Mouse (Mus musculus) kidney, embryonic 16.5 days (tissue): Measurements from ENCODE around the gene Tpcn2. TPM values are rescaled to one million over a fixed set of nuclear protein-coding genes. Genes with fewer than 3 reads are reported as not detected.
A peak's percentile ranks its signal among the peaks of the same experiment; 100 is the strongest.

ENCODE experiments used
- ATAC-seq: fragments of 200-750 bp; cut with Nextera tagmentation; 2 replicates; pipeline ENCODE4 v1.8.0; 2017; ENCODE audit warnings: moderate TSS enrichment; ENCODE audit not compliant: low FRiP score, low TSS enrichment
- H3K27ac ChIP-seq: fragments of 300-500 bp; sonication (generic); 2 replicates; pipeline ENCODE4 v1.5.1; 2014; ENCODE audit warnings: low read length
- H3K27me3 ChIP-seq: fragments of 300-500 bp; sonication (generic); 2 replicates; pipeline ENCODE4 v1.6.1; 2014; ENCODE audit warnings: low read length, control low read depth, mixed read lengths; ENCODE audit not compliant: insufficient read depth
- H3K36me3 ChIP-seq: fragments of 300-500 bp; sonication (generic); 2 replicates; pipeline ENCODE4 v1.6.1; 2014; ENCODE audit warnings: low read length, control low read depth, mixed read lengths; ENCODE audit not compliant: insufficient read depth
- H3K4me1 ChIP-seq: fragments of 300-500 bp; sonication (generic); 2 replicates; pipeline ENCODE4 v1.6.1; 2014; ENCODE audit warnings: low read length, control low read depth, mixed read lengths; ENCODE audit not compliant: insufficient read depth
- H3K4me2 ChIP-seq: fragments of 300-500 bp; sonication (generic); replicated peaks from 2 replicates; pipeline ENCODE4 v1.6.1; 2014; ENCODE audit warnings: low read depth, low read length
- H3K4me3 ChIP-seq: fragments of 300-500 bp; sonication (generic); 2 replicates; pipeline ENCODE4 v1.5.1; 2014; ENCODE audit warnings: mild to moderate bottlenecking, low read length
- H3K9ac ChIP-seq: fragments of 300-500 bp; sonication (generic); replicated peaks from 2 replicates; pipeline ENCODE4 v1.6.1; 2014; ENCODE audit warnings: low read length
- H3K9me3 ChIP-seq: fragments of 300-500 bp; sonication (generic); 2 replicates; pipeline ENCODE4 v1.6.1; 2016; ENCODE audit warnings: low read length, control low read depth
- WGBS: fragments of 180-500 bp; shearing (Covaris S2); extraction: QIAGEN DNeasy Blood & Tissue Kit; methylation state at CpG from one replicate; pipeline ENCODE4 v1.1.7; 2014; 5-methylcytosine and 5-hydroxymethylcytosine counted together
- polyA plus RNA-seq: library from polyadenylated mRNA; unstranded; fragments of >200 nt; fragmentation: Nextera tagmentation; extraction: Ambion mirVana; gene quantifications from 2 replicates; pipeline ENCODE4 v1.2.1, GENCODE M21; 2015

Gene Tpcn2
- polyA plus RNA-seq, 1 experiment from 2014 or later = 12.2 TPM

DNA sequence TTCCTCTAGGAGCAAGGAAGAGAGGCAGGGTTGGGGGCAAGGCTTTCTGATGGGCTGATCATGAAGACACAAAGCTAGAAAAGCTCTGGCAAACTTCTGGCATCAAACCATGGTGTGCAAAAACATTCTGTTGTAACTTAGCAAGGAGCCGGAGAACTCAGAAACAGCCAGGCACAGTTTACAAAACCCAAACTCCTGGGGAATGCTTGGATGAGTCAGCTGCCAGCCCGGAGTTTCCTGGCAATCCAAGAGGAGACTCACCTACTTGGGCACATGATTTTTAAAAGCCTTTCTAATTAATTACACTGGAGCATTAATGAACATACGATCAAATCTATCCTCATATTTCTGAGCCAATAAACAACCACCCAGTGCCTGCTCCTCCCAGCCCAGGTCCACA is 28.3 kb upstream of the Tpcn2 start:
- Histone ChIP-seq H3K27me3 (no peaks in the 10 kb centered on the region), H3K4me1 (0 out of 2 replicates have a peak, but pooled peaks cover 6% of the 10 kb centered on the region), H3K4me2 (no peak overlapping the region), H3K4me3 (no peak overlapping the region), H3K27ac (no peak overlapping the region), H3K36me3 (no peaks in the 10 kb centered on the region), H3K9me3 (no peaks in the 10 kb centered on the region), H3K9ac (no peak overlapping the region)
- 79% methylated on average over 3 of the region's 3 CpGs for whole genome bisulfite sequencing
- ATAC-seq = no peak

DNA sequence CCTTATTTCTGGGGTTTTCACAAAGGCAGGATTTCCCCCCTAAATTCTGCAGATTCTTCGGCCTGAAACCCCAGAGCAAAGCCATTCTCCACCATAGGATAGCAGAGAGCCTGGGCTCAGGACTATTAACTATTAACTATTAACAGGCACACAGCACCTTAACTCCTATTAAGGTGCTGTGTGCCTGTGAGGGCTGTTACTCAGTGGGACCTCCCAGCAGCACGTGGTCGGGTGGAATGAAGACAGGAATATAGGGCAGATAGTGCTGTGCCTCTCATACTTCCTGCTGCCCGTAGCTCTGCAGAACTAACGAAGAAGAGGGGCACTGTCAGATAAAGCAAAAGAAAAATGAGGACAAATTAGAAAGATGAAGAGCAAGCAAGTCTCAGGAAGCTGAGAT is 26.7 kb upstream of the Tpcn2 start:
- Histone ChIP-seq H3K27ac (0 out of 2 replicates have a peak overlapping the region, but pooled peaks have one; percentile 25), H3K27me3 (no peaks in the 10 kb centered on the region), H3K4me1 (0 out of 2 replicates have a peak, but pooled peaks cover 6% of the 10 kb centered on the region), H3K9ac (no peak overlapping the region), H3K9me3 (no peaks in the 10 kb centered on the region), H3K4me2 (no peak overlapping the region), H3K36me3 (no peaks in the 10 kb centered on the region), H3K4me3 (no peak overlapping the region)
- peak; percentile 69 for ATAC-seq
- 67% methylated on average over 5 of the region's 5 CpGs for WGBS

GRCm38 (mm10) chr7:145309877-145310276 is 26.1 kb upstream of the Tpcn2 start:
- no peak overlapping the region for H3K9ac ChIP-seq
- no peaks in the 10 kb centered on the region for H3K27me3 ChIP-seq
- no peak overlapping the region for H3K4me2 ChIP-seq
- H3K4me3 ChIP-seq = no peak overlapping the region
- ATAC-seq = no peak
- no peaks in the 10 kb centered on the region for H3K9me3 ChIP-seq
- no peak overlapping the region for H3K27ac ChIP-seq
- 73% methylated on average over 1 of the region's 1 CpGs for WGBS
- no peaks in the 10 kb centered on the region for H3K36me3 ChIP-seq
- H3K4me1 ChIP-seq = 0 out of 2 replicates have a peak, but pooled peaks cover 6% of the 10 kb centered on the region

DNA sequence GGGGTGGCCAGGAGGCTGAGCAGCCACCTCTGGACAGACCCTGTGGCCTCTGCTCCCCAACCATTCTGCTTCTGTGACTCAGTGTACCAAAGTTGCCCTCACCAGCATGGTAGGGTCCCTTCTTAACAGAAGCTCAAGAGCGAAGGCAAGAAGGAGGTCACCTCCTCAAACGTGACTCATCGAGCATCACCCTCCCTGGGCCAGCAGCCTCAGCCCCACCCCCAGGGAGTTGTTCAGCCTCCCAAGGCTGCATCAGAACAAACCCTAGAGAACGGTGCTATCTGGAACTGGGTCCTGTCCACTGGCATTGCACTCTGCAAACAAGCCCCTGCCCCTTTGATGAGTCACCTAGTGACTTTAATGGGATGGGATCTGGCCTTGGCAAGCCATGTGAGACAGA is 25.1 kb upstream of the Tpcn2 start:
- H3K4me1 ChIP-seq = 0 out of 2 replicates have a peak, but pooled peaks cover 6% of the 10 kb centered on the region
- H3K36me3 ChIP-seq = no peaks in the 10 kb centered on the region
- no peak overlapping the region for H3K4me3 ChIP-seq
- no peak overlapping the region for H3K9ac ChIP-seq
- no peak overlapping the region for H3K27ac ChIP-seq
- WGBS = 58% methylated on average over 4 of the region's 4 CpGs
- no peak overlapping the region for H3K4me2 ChIP-seq
- no peaks in the 10 kb centered on the region for H3K27me3 ChIP-seq
- no peak for ATAC-seq
- no peaks in the 10 kb centered on the region for H3K9me3 ChIP-seq

DNA sequence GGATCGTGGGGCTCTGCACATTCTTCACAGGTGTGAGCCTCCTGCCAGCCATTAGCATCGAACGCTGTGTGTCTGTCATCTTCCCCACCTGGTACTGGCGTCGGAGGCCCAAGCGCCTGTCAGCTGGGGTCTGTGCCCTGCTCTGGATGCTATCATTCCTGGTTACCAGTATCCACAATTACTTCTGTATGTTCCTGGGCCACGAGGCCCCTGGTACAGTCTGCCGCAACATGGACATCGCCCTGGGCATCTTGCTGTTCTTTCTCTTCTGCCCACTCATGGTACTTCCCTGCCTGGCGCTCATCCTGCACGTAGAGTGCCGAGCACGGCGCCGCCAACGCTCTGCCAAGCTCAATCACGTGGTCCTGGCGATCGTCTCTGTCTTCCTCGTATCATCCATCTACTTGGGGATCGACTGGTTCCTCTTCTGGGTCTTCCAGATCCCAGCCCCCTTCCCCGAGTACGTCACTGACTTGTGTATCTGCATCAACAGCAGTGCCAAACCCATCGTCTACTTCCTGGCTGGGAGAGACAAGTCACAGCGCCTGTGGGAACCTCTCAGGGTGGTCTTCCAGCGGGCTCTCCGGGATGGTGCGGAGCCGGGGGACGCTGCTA is 24.4 kb upstream of the Tpcn2 start:
- no peak overlapping the region for H3K4me2 ChIP-seq
- no peaks in the 10 kb centered on the region for H3K27me3 ChIP-seq
- no peak overlapping the region for H3K4me3 ChIP-seq
- H3K27ac ChIP-seq = no peak overlapping the region
- no peak overlapping the region for H3K9ac ChIP-seq
- no peak for ATAC-seq
- H3K4me1 ChIP-seq = peaks cover 8% of the 10 kb centered on the region; the same call in 1 of the 2 replicates
- 78% methylated on average over 30 of the region's 30 CpGs for WGBS
- H3K9me3 ChIP-seq = no peaks in the 10 kb centered on the region
- H3K36me3 ChIP-seq = no peaks in the 10 kb centered on the region

DNA sequence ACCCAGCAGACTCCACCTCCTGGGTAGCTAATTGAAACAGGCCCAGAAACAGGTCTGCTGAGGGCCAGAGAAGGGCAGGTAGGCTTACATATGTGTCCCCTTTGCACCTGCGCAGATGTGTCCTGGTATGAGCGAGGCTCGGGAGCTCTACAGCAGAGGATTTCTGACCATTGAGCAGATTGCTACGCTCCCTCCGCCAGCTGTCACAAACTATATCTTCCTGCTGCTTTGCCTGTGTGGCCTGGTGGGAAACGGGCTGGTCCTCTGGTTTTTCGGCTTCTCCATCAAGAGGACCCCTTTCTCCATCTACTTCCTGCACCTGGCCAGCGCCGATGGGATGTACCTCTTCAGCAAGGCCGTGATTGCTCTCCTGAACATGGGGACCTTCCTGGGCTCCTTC is 23.8 kb upstream of the Tpcn2 start:
- no peak overlapping the region for H3K27ac ChIP-seq
- H3K4me2 ChIP-seq = no peak overlapping the region
- no peak overlapping the region for H3K9ac ChIP-seq
- H3K4me1 ChIP-seq = peaks cover 12% of the 10 kb centered on the region; the same call in 1 of the 2 replicates
- no peaks in the 10 kb centered on the region for H3K36me3 ChIP-seq
- 95% methylated on average over 10 of the region's 10 CpGs for WGBS
- no peaks in the 10 kb centered on the region for H3K9me3 ChIP-seq
- H3K4me3 ChIP-seq = no peak overlapping the region
- no peak for ATAC-seq
- no peaks in the 10 kb centered on the region for H3K27me3 ChIP-seq

- 87% methylated on average over 2 of the region's 2 CpGs for WGBS
Observed at GRCm38 (mm10) chr7:145304153-145304552, 20.3 kb upstream of the Tpcn2 start.

GRCm38 (mm10) chr7:145302488-145303285 is 18.9 kb upstream of the Tpcn2 start:
- Histone ChIP-seq H3K36me3 (no peaks in the 10 kb centered on the region), H3K4me2 (peak overlapping the region; percentile 55), H3K4me3 (peak overlapping the region; percentile 14), H3K4me1 (peaks cover 19% of the 10 kb centered on the region; the same call in 1 of the 2 replicates), H3K9me3 (no peaks in the 10 kb centered on the region), H3K9ac (peak overlapping the region; percentile 61), H3K27me3 (no peaks in the 10 kb centered on the region), H3K27ac (peak overlapping the region; percentile 81)
- ATAC-seq = peak; percentile 95
- 3% methylated on average over 20 of the region's 20 CpGs for WGBS

More at GRCm38 (mm10) chr7:145304153-145304552, 20.3 kb upstream of the Tpcn2 start:
- ATAC-seq = no peak
- Histone ChIP-seq H3K4me2 (no peak overlapping the region), H3K9me3 (no peaks in the 10 kb centered on the region), H3K4me3 (no peak overlapping the region), H3K27ac (no peak overlapping the region), H3K4me1 (peaks cover 18% of the 10 kb centered on the region; the same call in 1 of the 2 replicates), H3K36me3 (no peaks in the 10 kb centered on the region), H3K27me3 (no peaks in the 10 kb centered on the region), H3K9ac (no peak overlapping the region)

DNA sequence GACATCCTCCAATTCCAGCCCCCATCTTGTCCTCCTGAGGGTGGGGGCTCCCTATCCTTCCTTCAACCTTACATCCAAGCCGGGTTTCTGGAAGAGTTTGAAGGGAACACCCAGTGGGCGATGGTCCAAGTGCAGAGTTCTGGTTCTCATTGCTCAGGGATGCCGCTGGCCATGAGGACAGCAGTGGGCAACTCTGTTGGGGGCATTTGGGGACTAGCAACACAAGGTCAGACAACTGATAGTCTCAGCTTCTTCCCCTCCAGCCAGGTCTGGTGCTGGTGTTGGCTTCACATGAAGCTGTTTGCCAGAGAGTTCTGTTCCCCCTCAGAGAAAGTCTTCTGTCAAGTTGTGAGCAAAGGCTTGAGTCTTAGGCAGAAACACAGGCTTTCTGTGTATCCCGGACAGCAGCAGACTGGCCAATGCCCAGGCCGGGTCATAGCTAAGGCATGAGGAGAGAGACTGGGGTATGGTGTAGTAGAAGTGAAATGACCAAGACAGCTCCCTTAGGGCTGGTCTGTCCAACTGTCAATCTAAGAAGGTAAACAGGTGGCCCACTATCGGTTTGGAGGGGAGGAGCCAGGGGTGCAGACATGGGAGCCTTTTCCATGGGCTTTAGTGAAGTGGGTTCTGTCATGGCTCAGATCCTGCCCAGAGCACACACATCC is 17.7 kb upstream of the Tpcn2 start:
- Histone ChIP-seq H3K4me2 (peak overlapping the region; percentile 14; the same call in 1 of the 2 replicates), H3K27ac (0 out of 2 replicates have a peak overlapping the region, but pooled peaks have one; percentile 27), H3K27me3 (no peaks in the 10 kb centered on the region), H3K4me3 (no peak overlapping the region), H3K9ac (no peak overlapping the region), H3K9me3 (no peaks in the 10 kb centered on the region), H3K4me1 (peaks cover 19% of the 10 kb centered on the region; the same call in 1 of the 2 replicates), H3K36me3 (no peaks in the 10 kb centered on the region)
- 90% methylated on average over 6 of the region's 6 CpGs for WGBS
- no peak for ATAC-seq
